Mouse (Mus musculus) MEL (cell line): ENCODE data around the gene Esm1.

Experiments
- CHD2 ChIP-seq: IDR thresholded peaks from 2 replicates; pipeline ENCODE4 v1.6.1; 2011; ENCODE audit warnings: low read length, improper control_type of control experiment
- POLR2AphosphoS5 ChIP-seq: IDR thresholded peaks from 2 replicates; pipeline ENCODE4 v1.6.1; 2012; ENCODE audit warnings: low read depth, borderline replicate concordance, mild to moderate bottlenecking, inconsistent platforms, low read length, moderate library complexity, mixed read lengths
- UBTF ChIP-seq: IDR thresholded peaks from 2 replicates; pipeline ENCODE4 v1.6.1; 2012; ENCODE audit warnings: low read depth, mild to moderate bottlenecking, inconsistent platforms, low read length, improper control_type of control experiment, moderate library complexity, borderline replicate concordance; ENCODE audit not compliant: insufficient read depth

DNA sequence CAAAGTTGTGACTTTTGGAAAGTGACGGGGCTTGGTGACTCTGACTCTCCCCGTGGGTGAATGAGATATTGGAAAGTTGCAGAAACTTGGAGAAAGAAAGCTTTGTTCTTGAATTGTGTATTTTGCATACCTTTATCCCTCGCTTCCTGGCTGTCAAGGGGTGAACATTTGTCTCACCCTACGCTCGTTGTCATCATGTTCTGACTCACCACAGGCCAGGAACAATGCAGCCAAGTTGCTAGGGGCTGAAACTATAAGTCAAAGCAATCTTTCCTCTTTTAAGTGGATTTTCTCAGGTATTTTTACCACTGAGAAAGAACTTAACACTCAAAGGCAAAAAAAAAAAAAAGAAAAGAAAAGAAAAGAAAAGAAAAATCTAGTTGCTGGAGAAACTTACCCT, 6.3 kb upstream of the Esm1 start:
- TF ChIP-seq UBTF (no peak), POLR2AphosphoS5 (no peak), CHD2 (no peak)
